Mouse (Mus musculus): ENCODE data around the gene Il2rg. TPM values are rescaled to one million over a fixed set of nuclear protein-coding genes. Genes with fewer than 3 reads are reported as not detected.

The Il2rg gene
- polyA plus RNA-seq, 1 experiment from 2014 or later: 9.4 TPM

DNA sequence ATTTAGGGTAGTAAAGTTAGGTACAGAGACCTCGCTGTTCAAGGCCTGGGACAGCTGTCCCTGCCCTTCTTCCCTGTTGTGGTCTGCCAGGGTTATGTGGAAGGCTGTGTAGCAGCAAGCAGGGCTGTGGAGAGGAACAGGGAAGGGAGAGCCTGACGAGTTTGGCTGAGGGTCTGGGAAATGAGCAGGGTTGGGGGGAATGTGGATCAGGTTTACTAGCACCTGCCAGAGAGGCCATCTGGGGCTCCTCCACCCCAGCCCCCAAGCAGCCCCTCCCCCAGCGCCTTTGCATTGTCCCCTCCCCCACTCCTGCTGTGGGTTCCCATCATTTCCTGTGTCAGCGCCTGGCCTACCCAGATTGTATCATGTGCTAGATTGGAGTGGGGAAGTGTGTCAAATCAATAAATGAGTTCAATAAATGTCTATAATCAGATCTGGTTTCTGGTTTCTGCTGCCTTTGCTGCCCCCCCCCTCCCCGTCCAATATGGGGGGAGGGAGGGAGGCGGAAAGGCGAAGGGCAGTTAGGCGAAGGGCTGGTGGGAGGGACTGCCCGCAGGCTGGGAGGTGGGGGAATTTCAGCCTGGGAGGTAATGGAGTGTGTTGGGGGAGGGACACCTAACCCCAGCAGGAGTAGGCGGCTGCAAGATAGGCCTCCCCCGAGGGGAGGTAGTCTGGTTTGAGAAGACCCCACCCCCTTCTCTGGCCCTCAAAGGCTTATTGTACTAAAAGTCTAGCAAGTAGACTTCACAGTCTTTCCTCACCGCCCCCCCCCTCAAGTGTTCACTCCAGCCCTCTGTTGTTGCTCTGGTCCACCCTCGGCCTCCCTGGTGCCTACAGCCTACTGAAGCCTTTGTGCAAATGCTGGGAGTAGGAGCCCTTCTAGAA, 7.4 kb downstream of the Il2rg start:
- Histone ChIP-seq H3K4me1 (replicated peaks) (peaks cover 19% of the 10 kb centered on the region), H3K9me3 (replicated peaks) (no peaks in the 10 kb centered on the region), H3K27me3 (peaks cover 5% of the 10 kb centered on the region; the same call in 1 of the 2 replicates), H3K4me2 (no peak overlapping the region), H3K36me3 (replicated peaks) (peaks cover 23% of the 10 kb centered on the region), H3K27ac (replicated peaks) (0 out of 2 replicates have a peak overlapping the region, but pooled peaks have one; percentile 6), H3K4me3 (replicated peaks) (no peak overlapping the region), H3K9ac (no peak overlapping the region)
- 0 out of 2 replicates have a peak, but pooled peaks have one; percentile 8 for ATAC-seq (ENCODE audit: insufficient read depth)
- 24% methylated on average over 12 of the region's 13 CpGs for WGBS (ENCODE audit: insufficient replicate concordance)

DNA sequence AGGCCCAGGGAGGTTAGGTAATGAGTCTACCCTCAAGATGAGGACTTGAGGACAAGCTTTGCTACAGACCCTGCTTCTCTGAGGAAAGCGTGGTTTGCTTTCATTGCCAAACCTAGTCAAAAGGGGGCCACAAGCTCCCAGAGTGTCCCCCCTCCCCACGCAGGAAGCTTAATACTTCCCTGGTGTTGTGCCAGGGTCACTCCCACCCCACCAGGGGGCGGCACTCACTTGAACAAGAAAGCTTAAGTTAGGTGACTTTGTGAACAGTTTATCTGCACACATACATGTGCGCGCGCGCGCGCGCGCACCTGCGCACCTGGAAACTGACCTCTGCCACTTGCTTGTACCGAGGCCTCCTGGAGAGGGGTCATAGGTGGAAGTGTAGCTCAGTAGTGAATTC, 11.5 kb downstream of the Il2rg start:
- H3K4me2 ChIP-seq: peak overlapping the region; percentile 74; the same call in 1 of the 2 replicates
- peaks cover 5% of the 10 kb centered on the region; the same call in 1 of the 2 replicates for H3K27me3 ChIP-seq
- no peak overlapping the region for H3K27ac ChIP-seq (replicated peaks)
- H3K9me3 ChIP-seq (replicated peaks): no peaks in the 10 kb centered on the region
- H3K4me3 ChIP-seq (replicated peaks): no peak overlapping the region
- no peak for ATAC-seq (ENCODE audit: insufficient read depth)
- H3K4me1 ChIP-seq (replicated peaks): peaks cover 27% of the 10 kb centered on the region
- no peak overlapping the region for H3K9ac ChIP-seq
- 82% methylated on average over 13 of the region's 13 CpGs for WGBS (ENCODE audit: insufficient replicate concordance)
- peaks cover 23% of the 10 kb centered on the region for H3K36me3 ChIP-seq (replicated peaks)

- H3K9me3 ChIP-seq (replicated peaks): no peaks in the 10 kb centered on the region
- H3K9ac ChIP-seq: peak overlapping the region; percentile 75
- H3K27me3 ChIP-seq: peaks cover 6% of the 10 kb centered on the region; the same call in 1 of the 2 replicates
- peak overlapping the region; percentile 70 for H3K4me3 ChIP-seq (replicated peaks)
- H3K4me1 ChIP-seq (replicated peaks): peaks cover 16% of the 10 kb centered on the region
- 9% methylated on average over 26 of the region's 26 CpGs for WGBS (ENCODE audit: insufficient replicate concordance)
- H3K4me2 ChIP-seq: peak overlapping the region; percentile 74
- peaks cover 23% of the 10 kb centered on the region for H3K36me3 ChIP-seq (replicated peaks)
- peak; percentile 33 for ATAC-seq (ENCODE audit: insufficient read depth)
- peak overlapping the region; percentile 73 for H3K27ac ChIP-seq (replicated peaks)
Measured at GRCm38 (mm10) chrX:101254740-101255139, 13.3 kb downstream of the Il2rg start.

GRCm38 (mm10) chrX:101253952-101254729, 13.9 kb downstream of the Il2rg start, which contains the start of gene Foxo4:
Foxo4 (plus strand) TSS chrX:101254528.
- H3K9ac ChIP-seq: peak within 1 kb of the TSS; percentile 75
- H3K27me3 ChIP-seq: peaks cover 10% of the 10 kb centered on the region
- H3K9me3 ChIP-seq (replicated peaks): no peaks in the 10 kb centered on the region
- peak within 1 kb of the TSS; percentile 74 for H3K4me2 ChIP-seq
- peak within 1 kb of the TSS; percentile 73 for H3K27ac ChIP-seq (replicated peaks)
- 16% methylated on average over 47 of the region's 47 CpGs for WGBS (ENCODE audit: insufficient replicate concordance)
- peak; percentile 92 for ATAC-seq (ENCODE audit: insufficient read depth)
- peaks cover 19% of the 10 kb centered on the region for H3K36me3 ChIP-seq (replicated peaks)
- H3K4me1 ChIP-seq (replicated peaks): peaks cover 16% of the 10 kb centered on the region
- H3K4me3 ChIP-seq (replicated peaks): peak within 1 kb of the TSS; percentile 70

DNA sequence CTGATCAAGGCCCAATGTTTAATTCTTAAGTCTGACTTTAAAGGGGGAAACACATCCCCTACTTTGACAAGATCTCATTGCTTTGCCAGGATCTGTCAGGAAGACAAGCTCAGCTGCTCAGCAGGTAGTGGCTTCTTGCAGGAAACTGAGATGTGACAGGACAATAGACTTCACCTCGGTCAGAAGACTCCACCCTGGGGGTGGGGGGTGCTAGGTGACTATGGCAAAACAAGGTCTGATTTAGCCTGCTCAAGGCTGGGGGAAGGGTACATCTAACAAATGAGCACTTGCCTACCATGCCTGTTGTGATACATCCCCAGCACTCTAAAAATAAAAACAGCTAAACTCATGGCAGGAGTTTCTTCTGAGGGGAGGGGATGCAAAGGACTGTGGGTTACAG, 23.0 kb downstream of the Il2rg start:
- no peak overlapping the region for H3K4me2 ChIP-seq
- H3K4me3 ChIP-seq (replicated peaks): no peak overlapping the region
- H3K9ac ChIP-seq: no peak overlapping the region
- no peaks in the 10 kb centered on the region for H3K4me1 ChIP-seq (replicated peaks)
- no peak for ATAC-seq (ENCODE audit: insufficient read depth)
- peaks cover 31% of the 10 kb centered on the region for H3K27me3 ChIP-seq
- H3K36me3 ChIP-seq (replicated peaks): no peaks in the 10 kb centered on the region
- 17% methylated on average over 1 of the region's 1 CpGs for WGBS (ENCODE audit: insufficient replicate concordance)
- no peak overlapping the region for H3K27ac ChIP-seq (replicated peaks)
- no peaks in the 10 kb centered on the region for H3K9me3 ChIP-seq (replicated peaks)

GRCm38 (mm10) chrX:101222796-101223162, 45.3 kb downstream of the Il2rg start:
- H3K27ac ChIP-seq (replicated peaks): no peak overlapping the region
- no peak for ATAC-seq (ENCODE audit: insufficient read depth)
- H3K4me3 ChIP-seq (replicated peaks): peak overlapping the region; percentile 68
- H3K36me3 ChIP-seq (replicated peaks): no peaks in the 10 kb centered on the region
- H3K9me3 ChIP-seq (replicated peaks): no peaks in the 10 kb centered on the region
- H3K4me2 ChIP-seq: peak overlapping the region; percentile 72
- WGBS (ENCODE audit: insufficient replicate concordance): 27% methylated on average over 7 of the region's 7 CpGs
- peaks cover 10% of the 10 kb centered on the region for H3K27me3 ChIP-seq
- no peaks in the 10 kb centered on the region; the same call in 1 of the 2 replicates for H3K4me1 ChIP-seq (replicated peaks)
- no peak overlapping the region; the same call in 1 of the 2 replicates for H3K9ac ChIP-seq

- H3K9me3 ChIP-seq (replicated peaks): no peaks in the 10 kb centered on the region
- H3K27ac ChIP-seq (replicated peaks): peak within 1 kb of the TSS; percentile 64
- H3K9ac ChIP-seq: peak within 1 kb of the TSS; percentile 54
- H3K36me3 ChIP-seq (replicated peaks): no peaks in the 10 kb centered on the region
- H3K27me3 ChIP-seq: peaks cover 10% of the 10 kb centered on the region
- 19% methylated on average over 55 of the region's 55 CpGs for WGBS (ENCODE audit: insufficient replicate concordance)
- H3K4me2 ChIP-seq: peak within 1 kb of the TSS; percentile 72
- ATAC-seq (ENCODE audit: insufficient read depth): peak; percentile 96
- no peaks in the 10 kb centered on the region; the same call in 1 of the 2 replicates for H3K4me1 ChIP-seq (replicated peaks)
- H3K4me3 ChIP-seq (replicated peaks): peak within 1 kb of the TSS; percentile 68
Measured at GRCm38 (mm10) chrX:101221834-101222795, 45.9 kb downstream of the Il2rg start, which contains the start of gene Snx12. Snx12 (minus strand) TSS chrX:101222563.

Other genes with a start within 250 kb of the Il2rg start
- gene Tex11, start 208.6 kb downstream of the Il2rg start, polyA plus RNA-seq (2015; fragmentation: Nextera tagmentation; extraction: Ambion mirVana): not detected in 2 replicates
- 0.23 and 0.31 TPM in 2 replicates for gene Slc7a3, start 182.2 kb downstream of the Il2rg start, polyA plus RNA-seq (2015; fragmentation: Nextera tagmentation; extraction: Ambion mirVana)
- 15.9 and 18.1 TPM in 2 replicates for gene Snx12, start 45.7 kb downstream of the Il2rg start, polyA plus RNA-seq (2015; fragmentation: Nextera tagmentation; extraction: Ambion mirVana)
- 1.5 TPM in 2 replicates for gene Foxo4, start 13.7 kb downstream of the Il2rg start, polyA plus RNA-seq (2015; fragmentation: Nextera tagmentation; extraction: Ambion mirVana)
- not detected in 2 replicates for gene Gm614, start 4.3 kb downstream of the Il2rg start, polyA plus RNA-seq (2015; fragmentation: Nextera tagmentation; extraction: Ambion mirVana)
- not detected in 2 replicates for gene Gm20489, start 768 bp upstream of the Il2rg start, polyA plus RNA-seq (2015; fragmentation: Nextera tagmentation; extraction: Ambion mirVana)
- gene Med12, start 5.8 kb upstream of the Il2rg start, polyA plus RNA-seq (2015; fragmentation: Nextera tagmentation; extraction: Ambion mirVana): 21.4 and 23.1 TPM in 2 replicates
- gene Nlgn3, start 30.9 kb upstream of the Il2rg start, polyA plus RNA-seq (2015; fragmentation: Nextera tagmentation; extraction: Ambion mirVana): 0.06 and 0.08 TPM in 2 replicates
- 111 and 148 TPM in 2 replicates for gene Gjb1, start 108.1 kb upstream of the Il2rg start, polyA plus RNA-seq (2015; fragmentation: Nextera tagmentation; extraction: Ambion mirVana)
- gene Zmym3, start 152.6 kb upstream of the Il2rg start, polyA plus RNA-seq (2015; fragmentation: Nextera tagmentation; extraction: Ambion mirVana): 5.9 and 8.3 TPM in 2 replicates
- gene Nono, start 161.1 kb upstream of the Il2rg start, polyA plus RNA-seq (2015; fragmentation: Nextera tagmentation; extraction: Ambion mirVana): 107 TPM in 2 replicates
- 3.8 and 5.6 TPM in 2 replicates for gene Itgb1bp2, start 180.8 kb upstream of the Il2rg start, polyA plus RNA-seq (2015; fragmentation: Nextera tagmentation; extraction: Ambion mirVana)

Data from liver, embryonic 15.5 days (tissue).